Mouse (Mus musculus) liver (tissue): ENCODE results near the gene Myt1l.

ENCODE experiments used
- DNase-seq: peaks from one replicate; pipeline ENCODE4 v3.0.0-alpha.2; 2020; ENCODE audit warnings: mixed read lengths

Myt1l gene

GRCm38 (mm10) chr12:29657061-29657460, 128.9 kb downstream of the Myt1l start:
- no peak for DNase-seq

- no peak for DNase-seq
Measured at GRCm38 (mm10) chr12:29657870-29658269, 129.7 kb downstream of the Myt1l start.

GRCm38 (mm10) chr12:29671984-29672383, 143.8 kb downstream of the Myt1l start:
- DNase-seq: no peak

- DNase-seq: peak; percentile 22
Measured at GRCm38 (mm10) chr12:29675594-29676362, 147.6 kb downstream of the Myt1l start.

GRCm38 (mm10) chr12:29682384-29682783, 154.2 kb downstream of the Myt1l start:
- DNase-seq: no peak

- no peak for DNase-seq
Measured at GRCm38 (mm10) chr12:29682946-29683345, 154.8 kb downstream of the Myt1l start.

GRCm38 (mm10) chr12:29686241-29686640, 158.1 kb downstream of the Myt1l start:
- DNase-seq: no peak

- no peak for DNase-seq
Measured at GRCm38 (mm10) chr12:29691566-29691965, 163.4 kb downstream of the Myt1l start.

GRCm38 (mm10) chr12:29695194-29695593, 167.0 kb downstream of the Myt1l start:
- DNase-seq: no peak

GRCm38 (mm10) chr12:29697526-29698500, 169.6 kb downstream of the Myt1l start:
- no peak for DNase-seq

- no peak for DNase-seq
Measured at GRCm38 (mm10) chr12:29698541-29698940, 170.4 kb downstream of the Myt1l start.

- no peak for DNase-seq
Measured at GRCm38 (mm10) chr12:29698976-29699375, 170.8 kb downstream of the Myt1l start.

GRCm38 (mm10) chr12:29699386-29699785, 171.2 kb downstream of the Myt1l start:
- DNase-seq: no peak

GRCm38 (mm10) chr12:29700026-29700425, 171.8 kb downstream of the Myt1l start:
- no peak for DNase-seq

GRCm38 (mm10) chr12:29701076-29701475, 172.9 kb downstream of the Myt1l start:
- no peak for DNase-seq

- no peak for DNase-seq
Measured at GRCm38 (mm10) chr12:29701731-29702316, 173.6 kb downstream of the Myt1l start.

- DNase-seq: peak; percentile 6
Measured at GRCm38 (mm10) chr12:29702626-29703025, 174.4 kb downstream of the Myt1l start.

GRCm38 (mm10) chr12:29703541-29703940, 175.4 kb downstream of the Myt1l start:
- no peak for DNase-seq

GRCm38 (mm10) chr12:29707094-29707493, 178.9 kb downstream of the Myt1l start:
- no peak for DNase-seq

GRCm38 (mm10) chr12:29708166-29708565, 180.0 kb downstream of the Myt1l start:
- DNase-seq: no peak

GRCm38 (mm10) chr12:29712795-29713721, 184.9 kb downstream of the Myt1l start:
- DNase-seq: no peak

GRCm38 (mm10) chr12:29723722-29724338, 195.6 kb downstream of the Myt1l start:
- no peak for DNase-seq
